Mouse (Mus musculus) CH12.LX (cell line): ENCODE data around the gene AI837181. TPM values are rescaled to one million over a fixed set of nuclear protein-coding genes. Genes with fewer than 3 reads are reported as not detected.
"Not testable (repeated sequence)": the region's sequence is repeated elsewhere in the genome, so short reads cannot be mapped to it uniquely, and the experiment has no call there.

Experiments used
- DNase-seq: peaks from one replicate; pipeline ENCODE4 v3.0.0-alpha.2; 2013; ENCODE audit errors: extremely low read depth
- H3K27ac ChIP-seq: 2 replicates; pipeline ENCODE4 v1.5.1; 2012; ENCODE audit warnings: low read depth, mild to moderate bottlenecking, control low read depth, moderate library complexity; ENCODE audit not compliant: insufficient read depth
- H3K27me3 ChIP-seq: replicated peaks from 2 replicates; pipeline ENCODE3; 2012; ENCODE audit warnings: inconsistent platforms
- H3K36me3 ChIP-seq, 2 experiments: replicated peaks in 1 of 2; 2 replicates each; pipeline versions ENCODE3 to v1.6.1; 2012; ENCODE audit warnings: inconsistent platforms in 1 of 2, low read length in 1 of 2, mild to moderate bottlenecking in 1 of 2, mixed read lengths in 1 of 2, moderate library complexity in 1 of 2; ENCODE audit not compliant: control insufficient read depth in 1 of 2, insufficient read depth in 1 of 2
- H3K4me1 ChIP-seq, 2 experiments: 2 replicates each; pipeline ENCODE4 v1.6.1; 2012; ENCODE audit warnings: inconsistent platforms in 1 of 2, moderate library complexity in 1 of 2; ENCODE audit not compliant: insufficient read depth in 2 of 2, control insufficient read depth in 1 of 2
- H3K4me2 ChIP-seq: 2 replicates; pipeline ENCODE4 v1.6.1; 2012; ENCODE audit warnings: low read depth, mild to moderate bottlenecking, control low read depth; ENCODE audit not compliant: poor library complexity, insufficient read depth, severe bottlenecking
- H3K4me3 ChIP-seq, 3 experiments: fragments of 150-350 bp in 1 of 3; sonication (generic) in 1 of 3; replicated peaks in 1 of 3; 2 replicates each; pipeline versions ENCODE3 to v1.5.1; 2011 to 2012; ENCODE audit warnings: low read depth in 2 of 3, low read length in 2 of 3, mild to moderate bottlenecking in 2 of 3, moderate library complexity in 2 of 3, control low read depth in 1 of 3, improper control_type of control experiment in 1 of 3, inconsistent platforms in 1 of 3, mixed read lengths in 1 of 3; ENCODE audit not compliant: poor library complexity in 1 of 3
- H3K79me2 ChIP-seq: replicated peaks from 2 replicates; pipeline ENCODE4 v1.6.1; 2012; ENCODE audit warnings: mild to moderate bottlenecking, moderate library complexity; ENCODE audit not compliant: control insufficient read depth, poor library complexity, insufficient read depth, severe bottlenecking; ENCODE audit errors: extremely low read depth
- H3K9ac ChIP-seq: 2 replicates; pipeline ENCODE4 v1.6.1; 2012; ENCODE audit warnings: low read depth, mild to moderate bottlenecking, control low read depth, moderate library complexity; ENCODE audit not compliant: insufficient read depth
- H3K9me3 ChIP-seq: replicated peaks from 2 replicates; pipeline ENCODE3; 2012; ENCODE audit warnings: low read length, inconsistent platforms, mixed read lengths
- CHD2 ChIP-seq: IDR thresholded peaks from 2 replicates; pipeline ENCODE4 v1.6.1; 2011; ENCODE audit warnings: low read length, improper control_type of control experiment
- E2F4 ChIP-seq: IDR thresholded peaks from 2 replicates; pipeline ENCODE4 v1.6.1; 2011; ENCODE audit warnings: low read depth, low read length, improper control_type of control experiment; ENCODE audit not compliant: insufficient replicate concordance
- EP300 ChIP-seq: IDR thresholded peaks from 2 replicates; pipeline ENCODE4 v1.6.1; 2011; ENCODE audit warnings: low read length, improper control_type of control experiment
- GABPA ChIP-seq: IDR thresholded peaks from 2 replicates; pipeline ENCODE4 v1.6.1; 2012; ENCODE audit warnings: low read depth, low read length, improper control_type of control experiment, inconsistent platforms; ENCODE audit not compliant: insufficient replicate concordance
- IRF4 ChIP-seq: IDR thresholded peaks from 2 replicates; pipeline ENCODE4 v1.6.1; 2014; ENCODE audit warnings: low read depth, mild to moderate bottlenecking, inconsistent platforms, low read length, improper control_type of control experiment
- JUN ChIP-seq: IDR thresholded peaks from 2 replicates; pipeline ENCODE4 v1.6.1; 2011; ENCODE audit warnings: low read depth, mild to moderate bottlenecking, low read length, improper control_type of control experiment, moderate library complexity; ENCODE audit not compliant: insufficient read depth
- MAFK ChIP-seq: IDR thresholded peaks from 2 replicates; pipeline ENCODE4 v1.6.1; 2011; ENCODE audit warnings: low read length, improper control_type of control experiment; ENCODE audit not compliant: insufficient replicate concordance
- MXI1 ChIP-seq: IDR thresholded peaks from 2 replicates; pipeline ENCODE4 v1.6.1; 2011; ENCODE audit warnings: mild to moderate bottlenecking, low read depth, low read length, improper control_type of control experiment
- NRF1 ChIP-seq: IDR thresholded peaks from 2 replicates; pipeline ENCODE4 v1.6.1; 2014; ENCODE audit warnings: low read depth, mild to moderate bottlenecking, inconsistent platforms, low read length, improper control_type of control experiment, moderate library complexity
- RAD21 ChIP-seq: IDR thresholded peaks from 2 replicates; pipeline ENCODE4 v1.6.1; 2011; ENCODE audit warnings: low read depth, mild to moderate bottlenecking, low read length, improper control_type of control experiment, moderate library complexity
- TBP ChIP-seq: conservative IDR thresholded peaks from 2 replicates; pipeline ENCODE4 v1.6.1; 2011; ENCODE audit warnings: low read depth, low read length, improper control_type of control experiment
- UBTF ChIP-seq: IDR thresholded peaks from 2 replicates; pipeline ENCODE4 v1.6.1; 2012; ENCODE audit warnings: low read depth, mild to moderate bottlenecking, inconsistent platforms, low read length, improper control_type of control experiment, moderate library complexity
- USF1 ChIP-seq: IDR thresholded peaks from 2 replicates; pipeline ENCODE4 v1.6.1; 2014; ENCODE audit warnings: low read depth, mild to moderate bottlenecking, inconsistent platforms, low read length, improper control_type of control experiment
- dilution Hi-C: fragments of 300-500 bp; cut with MboI; formaldehyde crosslinking; loops from 2 replicates; pipeline ENCODE4 v1.14.3; 2020; ENCODE audit warnings: low sequenced_read_pairs; ENCODE audit not compliant: extremely low pct_unique_long_range_greater_than_20kb, extremely low pct_ligation_motif_present
- in situ Hi-C: fragments of 300-500 bp; cut with MboI; formaldehyde crosslinking; loops from 3 replicates; pipeline ENCODE4 v1.14.3; 2019; ENCODE audit warnings: low sequenced_read_pairs, low pct_ligation_motif_present, low pct_unique_long_range_greater_than_20kb, mixed read lengths
- polyA plus RNA-seq: library from polyadenylated mRNA; unstranded; fragments of >175 nt; gene quantifications from 2 replicates; pipeline ENCODE4 v1.2.1, GENCODE M21; 2012; ENCODE audit warnings: low read depth; ENCODE audit not compliant: insufficient read length
- total RNA-seq, 2 experiments: library from RNA; depleted of rRNA; stranded (reverse); fragments of 300-350 nt in 1 of 2; fragments of >200 nt in 1 of 2; gene quantifications; 2 replicates each; pipeline ENCODE4 v1.2.3; 2012 to 2014

The AI837181 gene
- total and polyA plus RNA-seq, 3 experiments: 9.8 to 25.1 (median 22.0) TPM

DNA sequence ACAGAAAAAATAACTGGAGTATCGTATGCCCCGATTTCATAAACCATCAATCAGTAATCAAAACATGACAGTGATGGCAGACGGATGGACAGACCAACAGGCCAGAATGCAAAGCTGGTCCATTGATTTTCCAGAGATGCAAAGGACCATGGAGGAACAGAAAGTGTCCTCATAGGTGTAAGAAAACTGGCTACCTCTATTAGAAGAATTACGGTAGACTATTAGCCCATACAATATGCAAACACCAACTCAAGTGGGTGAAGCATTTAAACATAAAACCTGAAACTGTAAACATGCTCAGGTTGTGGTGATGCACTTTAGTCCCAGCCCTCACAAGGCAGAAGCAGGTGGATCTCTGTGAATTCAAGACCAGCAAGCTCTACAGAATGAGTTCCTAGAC, 29.6 kb upstream of the AI837181 start:
- Histone ChIP-seq H3K27me3 (no peaks in the 10 kb centered on the region), H3K79me2 (no peaks in the 10 kb centered on the region), H3K4me3 (no peak overlapping the region), H3K9ac (no peak overlapping the region), H3K36me3 (peaks cover 0 to 6% of the 10 kb centered on the region in 2 experiments), H3K27ac (no peak overlapping the region), H3K4me2 (no peak overlapping the region), H3K9me3 (no peaks in the 10 kb centered on the region), H3K4me1 (peaks cover 2 to 22% of the 10 kb centered on the region in 2 experiments)
- TF ChIP-seq E2F4 (no peak), MXI1 (peak; percentile 99), TBP (no peak), UBTF (no peak)
- in situ Hi-C loops (no loop called here), dilution Hi-C loops (no loop called here)
- DNase-seq: no peak

DNA sequence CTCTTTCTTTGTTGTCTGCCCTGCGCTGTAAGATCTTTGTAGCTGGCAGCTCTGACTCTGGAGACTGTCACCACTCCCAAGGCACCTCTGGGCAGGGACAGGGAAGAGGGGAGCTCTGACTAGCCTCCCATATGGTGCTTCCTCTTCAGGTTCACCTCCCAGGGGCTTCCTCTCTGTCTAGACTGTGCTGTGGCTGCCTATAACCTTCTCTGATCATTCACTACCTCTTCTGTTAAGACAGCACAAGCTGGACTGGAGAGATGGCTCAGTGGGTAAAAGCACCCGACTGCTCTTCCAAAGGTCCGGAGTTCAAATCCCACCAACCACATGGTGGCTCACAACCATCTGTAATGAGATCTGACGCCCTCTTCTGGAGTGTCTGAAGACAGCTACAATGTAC, 23.9 kb upstream of the AI837181 start:
- dilution Hi-C loops, H3K9ac ChIP-seq: not testable (repeated sequence)

DNA sequence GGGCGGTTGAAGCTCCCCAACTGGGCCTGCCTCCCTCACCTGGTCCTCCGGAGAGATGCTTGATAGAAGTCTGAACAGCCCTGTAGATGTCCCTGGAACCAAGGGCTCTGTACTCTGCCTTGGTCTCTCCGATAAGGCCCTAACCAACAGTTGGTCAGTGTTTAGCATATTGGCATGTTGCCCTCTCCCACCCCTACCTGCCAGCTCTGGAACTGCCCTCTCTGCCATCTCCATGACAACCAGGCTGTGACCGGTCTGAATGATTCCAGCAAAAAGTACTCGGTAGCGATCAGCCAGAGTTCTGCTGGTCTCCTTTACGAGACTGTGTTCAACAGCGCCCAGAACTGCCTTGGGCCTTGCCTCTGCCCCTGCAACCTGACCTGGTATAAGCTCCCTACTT, 22.7 kb upstream of the AI837181 start, which contains the start of gene Tsga10ip:
TSS of gene Tsga10ip (minus strand) at position 234 of the 400 bp plus-strand sequence.
- H3K27me3 ChIP-seq: no peaks in the 10 kb centered on the region
- no peaks in the 10 kb centered on the region for H3K36me3 ChIP-seq
- H3K9me3 ChIP-seq: no peaks in the 10 kb centered on the region
- no peaks in the 10 kb centered on the region for H3K79me2 ChIP-seq
- TF ChIP-seq EP300: no peak
- no peak for TF ChIP-seq RAD21
- TF ChIP-seq GABPA: no peak
- TF ChIP-seq JUN: no peak
- TF ChIP-seq NRF1: no peak
- no peak for TF ChIP-seq MAFK
- no peak for TF ChIP-seq USF1
- TF ChIP-seq CHD2: no peak
- no peak for TF ChIP-seq IRF4
- in situ Hi-C loops: loop anchor here (5.0 kb wide), 1 partner anchor 65 kb away; the partner anchor contains the start of gene Catsper1
- no peak within 1 kb of the TSS for H3K27ac ChIP-seq
- no peak within 1 kb of the TSS for H3K9ac ChIP-seq
- dilution Hi-C loops: no loop called here
- no peak within 1 kb of the TSS for H3K4me3 ChIP-seq
- peaks cover 5 to 20% of the 10 kb centered on the region in 2 experiments; a peak in 3 of 4 replicates for H3K4me1 ChIP-seq
- no peak for DNase-seq
- no peak within 1 kb of the TSS for H3K4me2 ChIP-seq

More for the DNA sequence above, 23.9 kb upstream of the AI837181 start:
- peak; percentile 94 for TF ChIP-seq TBP
- not testable (repeated sequence) for H3K27me3 ChIP-seq, H3K79me2 ChIP-seq, H3K4me3 ChIP-seq, DNase-seq, H3K27ac ChIP-seq, H3K36me3 ChIP-seq, H3K4me2 ChIP-seq, H3K9me3 ChIP-seq
- H3K4me1 ChIP-seq: peaks cover 5 to 20% of the 10 kb centered on the region in 2 experiments; a peak in 3 of 4 replicates
- in situ Hi-C loops: loop anchor here (5.0 kb wide), 1 partner anchor 64 kb away; the partner anchor contains the start of gene Catsper1
